Mouse (Mus musculus): ENCODE data around the gene Atg16l2. TPM values are rescaled to one million over a fixed set of nuclear protein-coding genes. Genes with fewer than 3 reads are reported as not detected.

Atg16l2 gene
- polyA plus RNA-seq, 1 experiment, result 6.6 TPM

DNA sequence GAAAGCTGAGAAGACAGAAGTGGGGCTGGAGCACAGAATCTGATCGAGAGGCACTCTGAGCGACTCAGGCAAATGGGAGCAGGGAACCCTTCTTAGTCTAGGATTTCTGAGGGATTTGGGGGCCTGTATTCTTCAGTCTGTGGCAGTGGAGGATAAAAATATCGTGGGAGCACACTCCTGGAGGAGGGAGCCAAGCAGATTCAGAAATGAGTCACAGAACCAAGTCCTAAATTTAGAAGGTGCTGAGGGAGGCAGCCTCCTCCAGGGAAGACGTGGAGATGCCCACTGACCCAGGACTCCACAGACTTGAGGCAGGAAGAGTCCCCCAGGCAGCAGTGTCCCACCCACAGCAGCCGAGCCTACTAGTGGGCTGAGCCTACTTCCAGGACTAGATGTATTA, 12.3 kb upstream of the Atg16l2 start:
- no peaks in the 10 kb centered on the region for H3K27me3 ChIP-seq (ENCODE audit: control insufficient read depth, insufficient read depth, insufficient read length)
- H3ac ChIP-seq (ENCODE audit: control insufficient read depth, insufficient read length), result no peak overlapping the region
- H3K79me2 ChIP-seq (ENCODE audit: control insufficient read depth, insufficient read depth), result no peaks in the 10 kb centered on the region
- H3K36me3 ChIP-seq (ENCODE audit: control insufficient read depth, insufficient read depth), result no peaks in the 10 kb centered on the region
- peak overlapping the region; percentile 65 for H3K4me2 ChIP-seq (ENCODE audit: low read depth)
- TF ChIP-seq CEBPB (IDR thresholded peaks at IDR 0.05; ENCODE audit: insufficient read depth, poor library complexity, severe bottlenecking) (no peak), MYOD1 (IDR thresholded peaks at IDR 0.05; ENCODE audit: control insufficient read depth in 1 of 3, insufficient read length in 2 of 3, low read depth in 2 of 3) (peak in 1 of 3 experiments; percentile 2)
- H3K4me3 ChIP-seq, result no peak overlapping the region

DNA sequence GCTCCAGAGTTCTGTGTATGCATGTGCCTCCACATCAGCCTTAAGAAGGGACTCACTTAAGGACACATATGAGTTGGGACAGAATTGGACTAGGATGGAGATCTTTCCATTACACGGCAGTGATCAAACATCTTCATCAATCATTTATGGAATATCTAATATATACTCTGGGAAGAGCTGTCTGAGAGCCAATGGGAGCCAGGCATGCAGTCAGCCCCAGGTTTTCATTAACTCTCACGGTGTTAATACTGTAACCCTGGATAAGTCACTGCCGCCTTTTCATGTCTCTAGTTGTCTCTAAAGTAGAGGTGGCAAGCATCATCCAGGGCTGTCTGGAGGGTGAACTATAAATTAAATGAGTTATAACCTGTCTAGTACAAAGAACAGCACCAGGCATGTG, 11.0 kb upstream of the Atg16l2 start:
- TF ChIP-seq TCF3 (IDR thresholded peaks at IDR 0.05; ENCODE audit: insufficient read length, low read depth) (no peak), TCF12 (IDR thresholded peaks at IDR 0.05; ENCODE audit: insufficient read depth, poor library complexity, severe bottlenecking) (no peak), MYOG (IDR thresholded peaks at IDR 0.05; ENCODE audit: control insufficient read depth in 1 of 3, insufficient read depth in 1 of 3, insufficient read length in 2 of 3, low read depth in 2 of 3) (no peak), USF1 (IDR thresholded peaks at IDR 0.05; ENCODE audit: low read depth) (no peak), POLR2AphosphoS2 (IDR thresholded peaks at IDR 0.05; ENCODE audit: insufficient read length, low read depth) (no peak)
- Histone ChIP-seq H3K4me3 (no peak overlapping the region), H3K79me2 (ENCODE audit: control insufficient read depth, insufficient read depth) (no peaks in the 10 kb centered on the region)

DNA sequence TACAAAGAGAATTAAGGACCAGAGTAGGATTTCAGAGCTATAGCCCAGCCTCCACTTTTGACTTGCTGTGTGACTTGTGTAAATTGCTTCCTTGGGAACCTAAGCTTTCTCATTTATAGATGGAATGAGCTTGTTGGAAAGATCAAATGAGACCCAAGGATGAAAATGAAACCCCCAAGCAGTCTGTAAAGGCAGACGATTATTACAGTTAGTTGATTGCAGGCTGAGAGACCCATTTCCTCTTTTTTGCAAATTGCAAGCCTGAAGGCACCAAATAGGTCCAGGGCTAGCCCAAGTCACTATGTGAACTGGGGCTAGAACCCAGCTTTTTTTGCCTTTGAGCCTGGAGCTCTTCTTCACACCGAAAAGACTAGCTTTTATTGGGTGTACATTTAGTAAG, 9.0 kb upstream of the Atg16l2 start:
- TF ChIP-seq POLR2AphosphoS2 (IDR thresholded peaks at IDR 0.05; ENCODE audit: insufficient read length, low read depth), result no peak
- TF ChIP-seq USF1 (IDR thresholded peaks at IDR 0.05; ENCODE audit: low read depth), result no peak
- TF ChIP-seq REST (IDR thresholded peaks at IDR 0.05; ENCODE audit: insufficient read depth, insufficient read length), result no peak
- TF ChIP-seq TCF12 (IDR thresholded peaks at IDR 0.05; ENCODE audit: insufficient read depth, poor library complexity, severe bottlenecking), result no peak
- no peak for TF ChIP-seq MYOD1 (IDR thresholded peaks at IDR 0.05; ENCODE audit: control insufficient read depth in 1 of 3, insufficient read length in 2 of 3, low read depth in 2 of 3)
- TF ChIP-seq POLR2A (IDR thresholded peaks at IDR 0.05; ENCODE audit: insufficient read length, low read depth), result no peak
- no peak for TF ChIP-seq CEBPB (IDR thresholded peaks at IDR 0.05; ENCODE audit: insufficient read depth, poor library complexity, severe bottlenecking)
- TF ChIP-seq TCF3 (IDR thresholded peaks at IDR 0.05; ENCODE audit: insufficient read length, low read depth), result no peak
- TF ChIP-seq SRF (IDR thresholded peaks at IDR 0.05; ENCODE audit: control insufficient read depth, insufficient read length, low read depth), result no peak
- no peak for TF ChIP-seq MAX (IDR thresholded peaks at IDR 0.05; ENCODE audit: low read depth)
- TF ChIP-seq E2F4 (IDR thresholded peaks at IDR 0.05; ENCODE audit: insufficient read depth), result no peak
- no peak for TF ChIP-seq MYOG (IDR thresholded peaks at IDR 0.05; ENCODE audit: control insufficient read depth in 1 of 3, insufficient read depth in 1 of 3, insufficient read length in 2 of 3, low read depth in 2 of 3)
- H3K27me3 ChIP-seq (ENCODE audit: control insufficient read depth, insufficient read depth, insufficient read length), result no peaks in the 10 kb centered on the region
- no peaks in the 10 kb centered on the region for H3K36me3 ChIP-seq (ENCODE audit: control insufficient read depth, insufficient read depth)
- peak overlapping the region; percentile 75 for H3K4me2 ChIP-seq (ENCODE audit: low read depth)
- H3K4me3 ChIP-seq, result peak overlapping the region; percentile 33
- H3K79me2 ChIP-seq (ENCODE audit: control insufficient read depth, insufficient read depth), result no peaks in the 10 kb centered on the region
- peak overlapping the region; percentile 8 for H3ac ChIP-seq (ENCODE audit: control insufficient read depth, insufficient read length)

More for the DNA sequence above, 11.0 kb upstream of the Atg16l2 start:
- H3K4me2 ChIP-seq (ENCODE audit: low read depth), result no peak overlapping the region
- no peak overlapping the region for H3ac ChIP-seq (ENCODE audit: control insufficient read depth, insufficient read length)
- no peaks in the 10 kb centered on the region for H3K36me3 ChIP-seq (ENCODE audit: control insufficient read depth, insufficient read depth)
- no peaks in the 10 kb centered on the region for H3K27me3 ChIP-seq (ENCODE audit: control insufficient read depth, insufficient read depth, insufficient read length)

DNA sequence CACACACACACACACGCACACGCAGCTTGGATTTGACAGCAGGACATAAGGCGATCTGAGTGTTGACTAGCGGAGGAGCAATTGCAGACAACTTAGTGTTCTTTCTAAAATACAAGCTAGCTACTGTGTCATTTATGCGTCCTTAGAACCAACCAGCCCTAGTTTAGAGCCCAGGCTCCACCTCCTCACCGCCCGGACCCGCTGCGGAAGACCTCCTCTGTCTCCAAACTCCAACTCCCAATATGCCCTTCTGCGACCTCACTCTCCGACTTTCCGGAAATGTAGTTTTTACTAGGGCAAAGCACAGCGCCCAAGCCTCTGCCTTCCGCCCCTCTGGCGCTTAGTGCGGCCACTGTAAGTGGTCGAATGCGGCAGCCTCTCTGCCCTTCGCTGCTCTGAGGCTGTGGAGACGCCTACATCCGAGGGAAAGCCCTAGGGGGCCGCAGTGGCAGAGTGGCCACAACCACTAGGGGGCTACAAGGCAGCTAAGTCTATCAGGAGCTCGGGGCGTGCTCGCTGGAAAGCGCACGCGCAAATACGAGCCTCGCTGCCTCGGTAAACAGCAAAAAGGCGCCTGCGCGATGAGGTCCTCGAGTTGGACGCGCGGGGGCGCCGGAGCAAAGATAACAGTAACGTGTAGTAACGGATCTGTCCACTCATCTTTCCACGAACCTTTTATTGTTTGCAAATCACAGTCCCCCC, 8.4 kb upstream of the Atg16l2 start:
- peak overlapping the region; percentile 8 for H3ac ChIP-seq (ENCODE audit: control insufficient read depth, insufficient read length)
- H3K4me3 ChIP-seq, result peak overlapping the region; percentile 33
- peak overlapping the region; percentile 78 for H3K4me2 ChIP-seq (ENCODE audit: low read depth)
- no peaks in the 10 kb centered on the region for H3K79me2 ChIP-seq (ENCODE audit: control insufficient read depth, insufficient read depth)
- no peaks in the 10 kb centered on the region for H3K27me3 ChIP-seq (ENCODE audit: control insufficient read depth, insufficient read depth, insufficient read length)
- no peak for TF ChIP-seq SRF (IDR thresholded peaks at IDR 0.05; ENCODE audit: control insufficient read depth, insufficient read length, low read depth)
- TF ChIP-seq POLR2A (IDR thresholded peaks at IDR 0.05; ENCODE audit: insufficient read length, low read depth), result peak; percentile 24
- no peaks in the 10 kb centered on the region for H3K36me3 ChIP-seq (ENCODE audit: control insufficient read depth, insufficient read depth)

- Histone ChIP-seq H3K27me3 (ENCODE audit: control insufficient read depth, insufficient read depth, insufficient read length) (no peaks in the 10 kb centered on the region), H3K4me2 (ENCODE audit: low read depth) (peak overlapping the region; percentile 78), H3K79me2 (ENCODE audit: control insufficient read depth, insufficient read depth) (no peaks in the 10 kb centered on the region), H3ac (ENCODE audit: control insufficient read depth, insufficient read length) (no peak overlapping the region), H3K4me3 (peak overlapping the region; percentile 33), H3K36me3 (ENCODE audit: control insufficient read depth, insufficient read depth) (no peaks in the 10 kb centered on the region)
- TF ChIP-seq POLR2AphosphoS2 (IDR thresholded peaks at IDR 0.05; ENCODE audit: insufficient read length, low read depth), result no peak
- TF ChIP-seq POLR2A (IDR thresholded peaks at IDR 0.05; ENCODE audit: insufficient read length, low read depth), result no peak
- no peak for TF ChIP-seq USF1 (IDR thresholded peaks at IDR 0.05; ENCODE audit: low read depth)
- no peak for TF ChIP-seq E2F4 (IDR thresholded peaks at IDR 0.05; ENCODE audit: insufficient read depth)
- TF ChIP-seq TCF3 (IDR thresholded peaks at IDR 0.05; ENCODE audit: insufficient read length, low read depth), result no peak
- TF ChIP-seq TCF12 (IDR thresholded peaks at IDR 0.05; ENCODE audit: insufficient read depth, poor library complexity, severe bottlenecking), result no peak
- TF ChIP-seq MAX (IDR thresholded peaks at IDR 0.05; ENCODE audit: low read depth), result no peak
- no peak for TF ChIP-seq SRF (IDR thresholded peaks at IDR 0.05; ENCODE audit: control insufficient read depth, insufficient read length, low read depth)
- no peak for TF ChIP-seq CEBPB (IDR thresholded peaks at IDR 0.05; ENCODE audit: insufficient read depth, poor library complexity, severe bottlenecking)
- no peak for TF ChIP-seq MYOD1 (IDR thresholded peaks at IDR 0.05; ENCODE audit: control insufficient read depth in 1 of 3, insufficient read length in 2 of 3, low read depth in 2 of 3)
- TF ChIP-seq REST (IDR thresholded peaks at IDR 0.05; ENCODE audit: insufficient read depth, insufficient read length), result no peak
- TF ChIP-seq MYOG (IDR thresholded peaks at IDR 0.05; ENCODE audit: control insufficient read depth in 1 of 3, insufficient read depth in 1 of 3, insufficient read length in 2 of 3, low read depth in 2 of 3), result no peak
Observed at GRCm38 (mm10) chr7:101309985-101310326, 7.9 kb upstream of the Atg16l2 start.

Measured in myocyte (in vitro differentiated cells).